Mouse (Mus musculus) cerebellum, adult 2 months (tissue): ENCODE results near the gene Dvl2.

ENCODE experiments used
- CTCF ChIP-seq: fragments of 200-500 bp; IDR thresholded peaks from 2 replicates; pipeline ENCODE4 v1.5.1; 2011; ENCODE audit warnings: low read depth, mild to moderate bottlenecking, control low read depth, low read length, moderate library complexity, borderline replicate concordance; ENCODE audit not compliant: insufficient read depth
- POLR2A ChIP-seq: fragments of 200-500 bp; IDR thresholded peaks from 2 replicates; pipeline ENCODE4 v1.6.1; 2011; ENCODE audit warnings: low read length, control low read depth, borderline replicate concordance; ENCODE audit not compliant: insufficient read depth

- no peak for TF ChIP-seq CTCF
- TF ChIP-seq POLR2A: no peak
These were observed 1.6 kb upstream of the Dvl2 start for GRCm38 (mm10) chr11:69998567-69999491.
